Mouse (Mus musculus) monocyte, adult 2 months (primary cell): ENCODE measurements around the gene Bub1b.
"Not testable (repeated sequence)": the region's sequence is repeated elsewhere in the genome, so short reads cannot be mapped to it uniquely, and the experiment has no call there.

ENCODE experiments used
- DNase-seq, 2 experiments: peaks; one replicate each; pipeline ENCODE4 v3.0.0; 2022; ENCODE audit warnings: low spot score in 2 of 2, low read depth in 1 of 2

Bub1b gene

GRCm38 (mm10) chr2:118606976-118607375, 9.0 kb downstream of the Bub1b start:
- no peak for DNase-seq

- no peak for DNase-seq
Measured at GRCm38 (mm10) chr2:118618013-118618412, 20.0 kb downstream of the Bub1b start.

- no peak for DNase-seq
Measured at GRCm38 (mm10) chr2:118620101-118620500, 22.1 kb downstream of the Bub1b start.

- no peak for DNase-seq
Measured at GRCm38 (mm10) chr2:118620608-118621007, 22.6 kb downstream of the Bub1b start.

- DNase-seq: no peak
Measured at GRCm38 (mm10) chr2:118629276-118629675, 31.3 kb downstream of the Bub1b start.

GRCm38 (mm10) chr2:118633441-118633840, 35.4 kb downstream of the Bub1b start:
- DNase-seq: no peak

GRCm38 (mm10) chr2:118637258-118637657, 39.2 kb downstream of the Bub1b start:
- no peak for DNase-seq

- peak in 1 of 2 experiments; percentile 50 for DNase-seq
Measured at GRCm38 (mm10) chr2:118637888-118638526, 40.0 kb downstream of the Bub1b start.

- DNase-seq: no peak
Measured at GRCm38 (mm10) chr2:118638686-118639085, 40.7 kb downstream of the Bub1b start.

- DNase-seq: no peak
Measured at GRCm38 (mm10) chr2:118641147-118641546, 43.1 kb downstream of the Bub1b start.

- no peak for DNase-seq
Measured at GRCm38 (mm10) chr2:118642431-118642830, 44.4 kb downstream of the Bub1b start.

- no peak for DNase-seq
Measured at GRCm38 (mm10) chr2:118642942-118643341, 44.9 kb downstream of the Bub1b start.

GRCm38 (mm10) chr2:118646665-118647064, 48.7 kb downstream of the Bub1b start:
- no peak for DNase-seq

GRCm38 (mm10) chr2:118650697-118651096, 52.7 kb downstream of the Bub1b start:
- not testable (repeated sequence) for DNase-seq

- no peak for DNase-seq
Measured at GRCm38 (mm10) chr2:118656688-118657281, 58.8 kb downstream of the Bub1b start.

- no peak for DNase-seq
Measured at GRCm38 (mm10) chr2:118658457-118658856, 60.4 kb downstream of the Bub1b start.

- DNase-seq: no peak
Measured at GRCm38 (mm10) chr2:118659077-118659476, 61.1 kb downstream of the Bub1b start.

GRCm38 (mm10) chr2:118659493-118659892, 61.5 kb downstream of the Bub1b start:
- DNase-seq: no peak

- no peak for DNase-seq
Measured at GRCm38 (mm10) chr2:118659998-118660452, 62.0 kb downstream of the Bub1b start.

GRCm38 (mm10) chr2:118661891-118662290, 63.9 kb downstream of the Bub1b start:
- DNase-seq: no peak

- DNase-seq: no peak
Measured at GRCm38 (mm10) chr2:118662902-118663803, 65.1 kb downstream of the Bub1b start, which contains the start of gene Pak6. Pak6 (plus strand) TSS chr2:118663303.
